Mouse (Mus musculus): Measurements from ENCODE around the gene Slc4a8.

GRCm38 (mm10) chr15:100719217-100719616 lies 42.3 kb upstream of the Slc4a8 start:
- TF ChIP-seq CTCF (IDR thresholded peaks at IDR 0.05; ENCODE audit: borderline replicate concordance, insufficient read depth, low read length): no peak
- no peak for TF ChIP-seq POLR2A (IDR thresholded peaks at IDR 0.05; ENCODE audit: low read depth, low read length)

All from embryonic fibroblast, embryonic 13.5 days (primary cell).